Mouse (Mus musculus) bone marrow macrophage, adult 2 months (primary cell): ENCODE data around the gene Med20. TPM values are rescaled to one million over a fixed set of nuclear protein-coding genes. Genes with fewer than 3 reads are reported as not detected.
"Not testable (repeated sequence)": the region's sequence is repeated elsewhere in the genome, so short reads cannot be mapped to it uniquely, and the experiment has no call there.

ENCODE experiments used
- H3K27ac ChIP-seq: 2 replicates; pipeline ENCODE4 v1.5.1; 2012; ENCODE audit warnings: low read depth, low read length; ENCODE audit not compliant: insufficient read depth
- H3K4me1 ChIP-seq: 2 replicates; pipeline ENCODE4 v1.6.1; 2012; ENCODE audit warnings: low read length; ENCODE audit not compliant: control insufficient read depth, insufficient read depth
- H3K4me3 ChIP-seq: 2 replicates; pipeline ENCODE4 v1.5.1; 2012; ENCODE audit warnings: mild to moderate bottlenecking, low read length, moderate library complexity; ENCODE audit not compliant: insufficient read depth
- CTCF ChIP-seq: IDR thresholded peaks from 2 replicates; pipeline ENCODE4 v1.5.1; 2012; ENCODE audit warnings: low read depth, mild to moderate bottlenecking, low read length, moderate library complexity
- POLR2A ChIP-seq: IDR thresholded peaks from 2 replicates; pipeline ENCODE4 v1.6.1; 2012; ENCODE audit warnings: mild to moderate bottlenecking, low read depth, low read length, borderline replicate concordance
- polyA plus RNA-seq: library from polyadenylated mRNA; stranded (reverse); fragments of >200 nt; gene quantifications from 2 replicates; pipeline ENCODE4 v1.2.4, GENCODE M21; 2012; ENCODE audit not compliant: missing spikeins, insufficient read depth, insufficient read length

Med20 gene
- polyA plus RNA-seq, 1 experiment, result 19.7 TPM

DNA sequence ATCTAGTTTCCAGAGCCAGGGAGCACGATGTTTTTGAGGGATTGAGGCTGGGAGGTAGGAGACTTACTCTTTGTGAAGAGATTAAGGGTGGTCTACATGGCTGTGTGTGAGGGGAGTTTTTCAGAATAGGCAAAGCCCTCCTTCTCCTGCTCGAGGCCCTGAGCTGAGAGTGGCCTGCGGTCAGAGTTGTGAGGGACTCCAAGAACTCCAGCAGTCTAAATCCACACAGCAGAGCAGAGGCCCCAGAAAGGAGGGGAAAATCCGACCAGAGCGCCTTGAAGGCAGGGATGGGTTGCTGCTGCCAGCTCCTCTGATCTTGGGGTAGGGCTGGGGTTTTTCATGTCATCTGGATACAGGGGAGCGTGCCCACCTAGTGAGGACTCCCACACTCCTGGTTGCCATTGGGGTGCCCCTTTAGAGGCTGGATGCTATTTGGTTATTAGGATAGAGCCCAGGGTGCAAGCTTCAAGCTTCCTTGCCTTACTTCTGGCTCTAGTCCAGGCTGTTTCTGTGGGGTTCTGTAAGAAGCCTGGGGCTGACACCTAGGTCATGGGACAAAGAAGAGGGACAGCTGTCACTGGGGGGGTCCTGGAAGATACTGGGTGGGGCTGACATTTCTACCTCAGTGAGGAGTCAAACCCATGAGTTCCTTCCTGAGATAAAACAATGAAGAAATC, 15.1 kb upstream of the Med20 start:
- no peak overlapping the region for H3K4me3 ChIP-seq
- H3K4me1 ChIP-seq, result peaks cover 36% of the 10 kb centered on the region
- TF ChIP-seq CTCF (no peak), POLR2A (no peak)
- no peak overlapping the region for H3K27ac ChIP-seq

DNA sequence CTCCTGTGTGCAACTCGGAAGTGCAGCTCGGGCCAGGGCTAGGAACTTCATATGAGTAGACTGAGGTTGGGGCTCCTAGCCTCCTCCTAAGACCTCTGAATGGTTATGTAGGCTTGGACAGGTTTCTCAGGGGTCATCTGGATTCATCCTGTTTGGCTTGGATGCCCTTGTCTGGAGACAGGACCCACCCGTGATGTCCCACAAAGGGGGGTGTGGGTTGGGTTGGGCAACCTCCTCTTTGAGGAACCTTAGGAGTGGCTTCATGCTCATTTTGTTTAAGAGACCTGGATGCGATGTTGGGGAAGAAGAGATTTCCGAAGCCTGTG, 14.6 kb upstream of the Med20 start:
- H3K4me3 ChIP-seq, result no peak overlapping the region
- no peak for TF ChIP-seq POLR2A
- TF ChIP-seq CTCF, result no peak
- no peak overlapping the region for H3K27ac ChIP-seq
- H3K4me1 ChIP-seq, result peaks cover 36% of the 10 kb centered on the region

- no peak overlapping the region for H3K4me3 ChIP-seq
- TF ChIP-seq CTCF (no peak), POLR2A (no peak)
Observed at GRCm38 (mm10) chr17:47597261-47597660, 14.1 kb upstream of the Med20 start.

GRCm38 (mm10) chr17:47597838-47598579, 13.4 kb upstream of the Med20 start:
- Histone ChIP-seq H3K4me3 (no peak overlapping the region), H3K4me1 (peaks cover 31% of the 10 kb centered on the region), H3K27ac (no peak overlapping the region)
- TF ChIP-seq POLR2A, result no peak
- TF ChIP-seq CTCF, result peak; percentile 81

More at GRCm38 (mm10) chr17:47597261-47597660, 14.1 kb upstream of the Med20 start:
- Histone ChIP-seq H3K27ac (no peak overlapping the region), H3K4me1 (peaks cover 36% of the 10 kb centered on the region)

GRCm38 (mm10) chr17:47598580-47599304, 12.6 kb upstream of the Med20 start:
- not testable (repeated sequence) for H3K4me3 ChIP-seq, H3K27ac ChIP-seq
- H3K4me1 ChIP-seq, result peaks cover 31% of the 10 kb centered on the region

DNA sequence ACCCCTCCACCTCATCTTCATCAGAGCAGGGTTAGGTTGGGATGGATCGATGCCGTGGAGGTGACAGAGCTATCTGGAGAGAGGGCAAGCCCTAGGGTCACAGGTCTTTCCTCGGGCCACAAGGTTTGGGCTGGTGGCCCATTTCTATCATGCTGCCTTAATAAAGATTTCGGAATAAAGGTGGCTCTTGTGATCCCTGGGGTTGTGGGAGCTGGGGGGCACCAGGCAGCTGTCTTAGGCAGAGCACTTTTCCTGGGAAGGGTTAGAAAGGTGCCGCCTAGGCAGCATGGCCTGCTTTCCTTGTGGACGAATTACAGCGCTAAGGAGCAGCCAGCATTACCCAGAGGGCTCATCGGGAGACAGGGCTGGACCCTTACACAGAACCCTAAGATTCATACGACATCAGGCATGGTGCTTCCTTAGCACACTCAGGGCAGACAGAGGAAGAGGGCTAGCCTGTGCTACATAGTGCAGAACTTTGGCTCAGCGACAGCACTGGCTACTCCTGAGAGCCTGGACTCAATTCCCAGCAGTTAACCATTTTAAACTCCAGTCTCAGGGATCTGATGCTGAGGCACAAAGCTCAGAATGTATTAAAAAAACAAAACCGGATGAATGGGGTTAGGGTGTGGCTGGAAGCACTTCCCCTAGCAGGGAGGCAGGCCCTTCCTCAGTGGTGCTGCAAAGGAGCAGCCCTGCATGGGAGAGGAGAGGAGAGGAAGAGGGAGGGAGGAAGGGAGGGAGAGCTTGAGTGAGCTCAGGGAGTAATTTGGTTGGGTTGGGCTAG, 11.7 kb upstream of the Med20 start:
- TF ChIP-seq CTCF, result no peak
- no peak for TF ChIP-seq POLR2A
- no peak overlapping the region for H3K4me3 ChIP-seq
- peak overlapping the region; percentile 50 for H3K27ac ChIP-seq
- peaks cover 31% of the 10 kb centered on the region for H3K4me1 ChIP-seq

GRCm38 (mm10) chr17:47600601-47601388, 10.6 kb upstream of the Med20 start:
- peaks cover 27% of the 10 kb centered on the region for H3K4me1 ChIP-seq
- TF ChIP-seq POLR2A (no peak), CTCF (no peak)
- peak overlapping the region; percentile 43 for H3K27ac ChIP-seq
- no peak overlapping the region for H3K4me3 ChIP-seq

DNA sequence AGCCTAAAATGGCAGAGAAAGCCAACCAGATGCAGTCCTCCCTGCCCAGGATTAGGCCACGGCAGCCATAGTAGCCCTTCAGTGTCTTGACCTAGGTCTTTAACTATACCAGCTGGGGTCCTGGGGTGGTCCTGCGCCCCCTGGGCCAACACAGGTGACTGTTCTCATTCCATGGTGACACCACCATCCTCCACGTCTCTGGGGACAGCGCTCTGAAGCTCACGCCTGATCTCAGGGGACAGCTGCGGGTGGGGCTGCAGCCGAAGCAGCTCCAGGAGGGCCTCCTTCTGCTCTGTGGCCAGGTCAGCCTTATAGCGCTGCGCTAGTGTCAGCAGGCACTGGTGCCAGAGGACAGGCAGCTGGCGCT, 10.0 kb upstream of the Med20 start:
- Histone ChIP-seq H3K27ac (no peak overlapping the region), H3K4me3 (no peak overlapping the region), H3K4me1 (peaks cover 21% of the 10 kb centered on the region)
- TF ChIP-seq CTCF, result no peak
- TF ChIP-seq POLR2A, result no peak

GRCm38 (mm10) chr17:47602289-47602688, 9.1 kb upstream of the Med20 start:
- TF ChIP-seq CTCF, result no peak
- TF ChIP-seq POLR2A, result no peak
- Histone ChIP-seq H3K27ac (no peak overlapping the region), H3K4me3 (no peak overlapping the region), H3K4me1 (peaks cover 16% of the 10 kb centered on the region)
